Mouse (Mus musculus) large intestine, adult 2 months (tissue): ENCODE results near the gene Fam167b. TPM values are rescaled to one million over a fixed set of nuclear protein-coding genes. Genes with fewer than 3 reads are reported as not detected.

Experiments used
- DNase-seq: peaks from one replicate; pipeline ENCODE4 v3.0.0-alpha.2; 2012; ENCODE audit warnings: low read depth, low spot score
- WGBS: fragments of 180-500 bp; shearing (Covaris S2); methylation state at CpG from one replicate; pipeline ENCODE4 v1.1.7; 2018; 5-methylcytosine and 5-hydroxymethylcytosine counted together
- polyA plus RNA-seq: library from polyadenylated mRNA; depleted of rRNA; stranded (reverse); fragments of >200 nt; gene quantifications from 2 replicates; pipeline ENCODE4 v1.2.3, GENCODE M21; 2012; rRNA removed

Fam167b gene
- polyA plus RNA-seq, result 0.57 and 0.71 TPM in 2 replicates

DNA sequence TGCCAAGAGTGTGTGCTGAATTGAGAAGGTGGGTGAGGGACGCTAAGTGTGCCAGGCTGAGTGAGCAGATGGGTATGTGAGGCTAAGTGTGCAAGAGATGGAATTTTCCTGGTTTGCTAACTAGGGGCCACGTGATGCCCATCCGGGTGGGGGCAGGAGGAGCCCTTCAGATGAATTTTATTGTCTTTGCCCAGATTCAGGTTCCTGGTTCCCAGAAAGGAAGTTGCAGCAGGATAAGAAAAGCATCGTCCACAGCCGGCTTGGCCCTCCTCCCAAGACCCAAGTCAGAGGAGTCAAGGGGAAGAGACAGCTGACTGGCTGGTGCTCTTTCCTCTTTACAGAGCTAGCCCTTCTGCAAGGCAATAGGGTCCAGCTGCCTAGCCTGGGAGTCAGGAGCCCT lies at the start of gene Fam167b:
Fam167b (minus strand) TSS at position 84 of the 400 bp plus-strand sequence.
- no peak for DNase-seq
- 50% methylated on average over 5 of the region's 5 CpGs for WGBS

DNA sequence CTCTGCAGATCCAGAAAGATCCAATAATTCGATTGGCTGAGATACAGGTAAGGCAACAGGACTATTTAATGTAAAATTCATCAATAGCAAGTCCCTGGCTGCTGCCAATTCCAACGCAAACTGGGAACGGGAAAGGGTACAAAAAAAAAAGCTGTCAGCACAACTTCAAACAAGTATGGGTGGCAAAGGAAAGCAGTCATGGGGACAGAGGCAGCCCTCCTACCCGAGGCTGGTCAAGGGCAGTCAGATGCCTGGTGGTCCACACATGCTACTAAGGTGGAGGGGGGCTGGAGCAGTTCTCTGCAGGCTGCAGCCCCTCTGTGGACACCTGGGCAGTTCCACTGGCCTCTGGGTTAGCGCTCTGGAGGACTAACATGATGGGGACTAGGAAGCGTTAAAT lies 47.7 kb upstream of the Fam167b start:
- 82% methylated on average over 6 of the region's 6 CpGs for WGBS

DNA sequence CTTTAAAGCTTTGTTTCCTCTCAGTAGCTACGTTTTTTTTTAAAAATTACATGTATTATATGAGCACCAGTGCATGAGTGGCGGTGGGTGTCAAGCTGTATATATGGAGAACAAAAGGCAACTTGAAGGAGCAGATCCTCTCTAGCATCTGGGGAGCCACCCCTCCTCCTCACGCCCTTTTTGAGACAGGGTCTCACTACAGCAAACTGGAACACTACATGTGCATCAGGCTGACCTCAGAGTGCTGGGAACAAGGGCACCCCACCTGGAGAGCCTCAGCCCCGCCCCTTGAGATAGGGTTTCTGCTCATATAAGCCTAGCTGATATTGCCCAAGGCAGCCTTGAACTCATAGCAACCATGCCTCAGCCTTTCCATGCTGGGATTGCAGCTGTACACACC lies 47.1 kb upstream of the Fam167b start:
- 61% methylated on average over 4 of the region's 4 CpGs for WGBS
- DNase-seq, result no peak

More for the DNA sequence above, 47.7 kb upstream of the Fam167b start:
- DNase-seq, result no peak

DNA sequence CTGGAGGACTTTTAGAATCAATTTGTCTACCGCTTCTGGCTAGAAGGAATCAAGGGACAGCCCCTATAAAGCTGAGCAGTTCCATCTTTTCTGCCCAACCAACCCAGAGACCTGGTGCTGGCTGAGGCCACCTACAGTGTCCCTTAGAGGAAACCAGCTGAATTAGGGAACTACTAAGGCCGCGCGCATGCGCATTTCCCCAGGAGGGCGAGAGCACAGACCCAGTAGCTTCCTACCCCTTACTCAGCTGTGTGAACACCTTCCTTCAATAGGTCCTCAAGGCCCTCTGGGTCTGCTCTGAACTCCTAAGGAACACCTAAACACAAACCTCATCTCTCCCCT lies 46.7 kb upstream of the Fam167b start:
- DNase-seq, result no peak
- WGBS, result 3% methylated on average over 6 of the region's 6 CpGs

DNA sequence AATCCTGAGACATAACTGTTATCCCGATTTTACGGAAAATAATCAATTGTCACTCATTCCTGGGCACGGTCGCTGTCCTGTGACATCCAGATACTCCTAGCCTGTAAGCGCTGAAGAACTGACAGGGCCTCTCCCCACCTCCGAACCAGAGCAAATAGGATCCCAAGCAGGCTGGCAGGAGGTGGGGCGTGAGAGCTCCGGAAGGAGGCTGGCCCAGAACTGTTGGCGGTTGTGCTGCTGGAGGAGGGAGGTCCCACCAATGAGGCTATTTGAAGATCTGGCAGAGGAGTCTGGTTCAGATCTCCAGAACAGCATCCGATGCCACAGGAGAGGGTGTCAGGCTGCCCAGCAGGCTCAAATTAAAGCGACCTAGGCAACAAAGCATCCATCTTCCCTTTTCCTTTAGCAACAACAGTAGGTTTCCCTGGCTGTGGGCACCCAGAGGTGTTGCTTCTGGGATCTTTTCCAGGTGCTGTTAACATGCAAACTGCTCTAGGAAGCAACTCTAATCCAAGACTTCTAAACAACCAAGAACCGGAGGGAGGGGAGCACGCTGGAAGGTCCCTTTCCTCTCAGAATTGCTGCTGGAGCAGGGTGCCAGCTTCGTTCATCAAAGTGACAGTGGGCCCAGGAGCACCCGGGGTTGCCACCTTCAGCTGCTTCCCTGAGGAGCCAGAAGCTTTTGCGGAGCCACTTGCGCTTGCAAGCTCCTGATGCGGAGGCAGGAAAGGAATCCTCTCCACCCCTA lies 46.1 kb upstream of the Fam167b start:
- 3% methylated on average over 18 of the region's 18 CpGs for WGBS
- no peak for DNase-seq

DNA sequence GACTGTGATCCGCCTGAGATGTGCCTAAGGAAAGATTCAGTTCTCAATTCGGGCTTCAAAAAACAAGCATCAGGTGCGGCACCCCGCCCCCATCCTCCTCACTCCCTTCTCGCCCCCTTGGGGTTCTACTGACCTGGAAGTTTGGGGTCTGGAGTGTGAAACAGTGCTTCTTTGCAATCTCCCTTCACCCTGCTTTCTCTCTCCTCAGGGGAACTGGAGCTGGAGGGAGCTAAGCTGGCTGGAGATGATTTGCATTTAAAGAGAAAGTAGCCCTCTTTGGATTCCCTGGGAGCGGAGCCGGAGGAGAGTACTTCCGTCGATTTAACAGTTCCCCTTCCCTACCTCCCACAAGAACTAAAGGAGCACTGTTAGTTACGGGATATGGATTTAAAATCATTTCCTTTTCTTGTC lies 45.3 kb upstream of the Fam167b start, which contains the start of gene Ccdc28b:
Ccdc28b (minus strand) TSS at position 267 of the 411 bp plus-strand sequence.
- under 1% methylated on average over 10 of the region's 10 CpGs for WGBS
- no peak for DNase-seq

DNA sequence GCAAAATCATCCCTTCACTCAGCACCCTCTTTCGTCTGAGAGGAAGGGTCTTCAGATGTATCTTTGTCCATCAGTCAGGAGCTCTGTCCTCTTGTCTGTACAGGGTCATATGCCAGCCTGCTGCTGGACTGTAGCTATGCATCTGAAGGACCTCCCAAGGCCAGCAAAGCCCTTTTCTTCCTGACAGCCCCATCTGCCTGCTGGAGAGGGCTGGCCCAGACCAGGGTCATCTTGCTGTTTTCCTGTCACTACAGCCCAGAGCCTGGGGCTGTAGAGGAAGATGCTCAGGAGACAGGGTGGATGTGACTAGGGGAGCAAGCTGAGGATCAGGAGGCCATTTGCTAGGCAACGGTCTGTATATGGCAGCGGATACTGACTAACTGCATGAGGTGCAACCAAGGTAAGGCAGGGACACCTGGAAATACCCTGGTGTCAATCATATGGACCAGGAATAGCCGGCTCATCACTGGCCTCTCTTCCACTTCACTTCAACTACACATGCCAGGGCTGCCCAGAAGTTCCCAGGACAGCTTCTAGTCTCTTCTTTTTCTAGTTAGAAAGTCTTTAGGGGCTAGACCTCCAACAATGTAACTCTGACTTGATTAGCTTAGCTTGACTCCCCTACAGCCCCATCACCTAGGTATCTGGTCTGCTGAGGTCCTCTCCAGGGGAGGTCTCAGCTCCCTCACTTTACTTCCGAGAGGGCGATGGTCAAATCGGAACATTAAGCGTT lies 44.6 kb upstream of the Fam167b start:
- DNase-seq, result no peak
- WGBS, result 20% methylated on average over 8 of the region's 8 CpGs

DNA sequence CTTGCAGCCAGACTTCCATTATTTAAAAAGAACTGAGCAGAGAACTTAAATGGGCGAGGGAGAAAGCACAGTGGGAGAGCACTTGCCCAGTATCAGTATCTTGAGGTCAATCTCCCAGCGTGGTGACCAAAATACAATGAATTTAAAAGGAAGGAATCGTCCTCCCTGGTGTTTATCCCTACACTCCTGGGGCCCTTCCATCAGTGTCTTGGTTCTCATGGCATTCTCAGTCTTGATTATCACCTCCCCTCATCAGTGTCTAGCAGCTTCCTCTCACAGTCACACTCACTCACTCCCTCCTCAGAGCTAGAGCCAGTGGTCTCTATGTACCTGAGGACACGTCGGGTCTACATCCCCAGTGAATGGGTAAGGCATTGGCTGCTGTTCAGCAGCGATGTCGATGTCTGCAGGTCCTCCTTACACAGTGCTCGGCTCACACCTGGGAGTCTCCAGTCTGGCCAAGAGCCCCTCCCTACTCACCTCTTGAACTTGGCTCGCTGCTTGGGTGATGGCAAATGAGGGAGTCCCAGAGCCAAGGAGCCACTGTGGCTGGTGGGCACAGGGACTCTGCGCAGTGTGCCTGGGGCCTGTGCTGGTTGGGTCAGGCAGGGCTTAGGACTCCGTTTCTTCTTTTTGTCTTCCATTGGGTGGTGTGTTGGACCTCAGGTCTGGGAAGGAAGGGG lies 43.9 kb upstream of the Fam167b start:
- WGBS, result 80% methylated on average over 11 of the region's 11 CpGs

DNA sequence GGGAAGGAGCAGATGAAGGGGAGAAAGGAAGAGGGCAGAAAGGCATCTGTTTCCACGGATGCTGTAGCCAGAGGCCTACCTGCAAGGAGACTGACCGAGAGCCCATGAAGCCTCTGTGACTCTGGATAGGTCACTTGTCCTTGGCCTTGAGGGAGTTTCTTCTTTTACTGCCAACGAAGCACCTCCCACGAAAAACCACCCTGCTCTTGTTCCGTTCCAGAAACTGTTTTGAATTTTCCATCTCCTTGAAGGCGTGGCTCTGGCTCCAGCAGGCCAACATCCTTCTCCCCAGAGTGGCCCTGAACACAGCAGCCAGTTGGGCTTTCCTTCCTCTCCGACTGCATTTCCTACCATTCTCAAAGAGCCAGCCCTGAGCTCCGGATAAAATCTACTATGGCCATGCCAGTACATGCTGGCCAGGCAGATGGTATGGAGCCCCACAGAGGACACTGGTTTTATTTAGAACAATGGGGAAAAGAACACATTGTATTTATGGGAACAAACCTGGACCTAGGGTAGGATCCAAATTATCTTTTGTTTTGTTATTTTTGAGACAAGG lies 43.0 kb upstream of the Fam167b start:
- DNase-seq, result no peak
- WGBS, result 21% methylated on average over 8 of the region's 8 CpGs

More for the DNA sequence above, 43.9 kb upstream of the Fam167b start:
- DNase-seq, result no peak

DNA sequence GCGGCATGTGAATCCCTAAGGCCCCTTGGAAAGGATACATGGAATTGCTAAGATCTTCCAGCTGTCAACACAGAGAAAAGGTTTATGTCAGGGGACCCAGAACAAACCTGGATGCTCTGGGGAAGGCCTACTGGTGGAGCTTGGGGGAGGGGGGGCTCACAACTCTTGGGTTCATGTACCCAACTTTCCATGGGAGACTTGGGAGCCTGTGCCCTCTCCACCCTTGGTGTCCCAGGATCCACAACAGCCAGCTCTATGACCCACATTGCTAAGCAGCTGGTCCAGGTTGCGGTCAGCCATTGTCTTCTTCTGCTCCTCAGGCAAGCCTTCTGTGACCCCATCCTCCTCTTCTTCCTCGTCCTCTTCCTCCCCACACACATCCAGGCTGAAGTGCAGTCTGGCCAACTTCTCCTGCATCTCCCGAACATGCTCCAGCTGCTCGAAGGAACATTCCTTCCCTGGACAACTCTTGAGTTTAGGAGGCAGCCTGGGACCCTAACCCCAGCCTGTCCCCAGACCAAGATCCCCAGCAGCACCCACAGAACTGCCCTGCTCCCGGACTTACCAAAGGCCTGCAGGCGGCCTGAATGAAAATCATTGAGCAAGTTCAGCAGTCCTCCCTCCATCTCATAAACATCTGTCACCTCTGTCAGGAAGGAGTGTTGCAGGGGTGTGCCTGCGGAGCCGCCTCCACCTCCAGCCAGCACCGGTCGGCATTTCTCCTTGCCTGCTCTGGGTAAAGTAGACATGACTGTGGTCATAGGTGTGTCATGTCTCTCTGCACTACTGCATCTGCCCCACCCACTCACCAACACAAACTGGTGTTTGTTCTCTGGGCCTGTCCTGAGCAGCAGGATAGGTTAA lies 42.3 kb upstream of the Fam167b start:
- DNase-seq, result no peak
- 46% methylated on average over 11 of the region's 11 CpGs for WGBS

DNA sequence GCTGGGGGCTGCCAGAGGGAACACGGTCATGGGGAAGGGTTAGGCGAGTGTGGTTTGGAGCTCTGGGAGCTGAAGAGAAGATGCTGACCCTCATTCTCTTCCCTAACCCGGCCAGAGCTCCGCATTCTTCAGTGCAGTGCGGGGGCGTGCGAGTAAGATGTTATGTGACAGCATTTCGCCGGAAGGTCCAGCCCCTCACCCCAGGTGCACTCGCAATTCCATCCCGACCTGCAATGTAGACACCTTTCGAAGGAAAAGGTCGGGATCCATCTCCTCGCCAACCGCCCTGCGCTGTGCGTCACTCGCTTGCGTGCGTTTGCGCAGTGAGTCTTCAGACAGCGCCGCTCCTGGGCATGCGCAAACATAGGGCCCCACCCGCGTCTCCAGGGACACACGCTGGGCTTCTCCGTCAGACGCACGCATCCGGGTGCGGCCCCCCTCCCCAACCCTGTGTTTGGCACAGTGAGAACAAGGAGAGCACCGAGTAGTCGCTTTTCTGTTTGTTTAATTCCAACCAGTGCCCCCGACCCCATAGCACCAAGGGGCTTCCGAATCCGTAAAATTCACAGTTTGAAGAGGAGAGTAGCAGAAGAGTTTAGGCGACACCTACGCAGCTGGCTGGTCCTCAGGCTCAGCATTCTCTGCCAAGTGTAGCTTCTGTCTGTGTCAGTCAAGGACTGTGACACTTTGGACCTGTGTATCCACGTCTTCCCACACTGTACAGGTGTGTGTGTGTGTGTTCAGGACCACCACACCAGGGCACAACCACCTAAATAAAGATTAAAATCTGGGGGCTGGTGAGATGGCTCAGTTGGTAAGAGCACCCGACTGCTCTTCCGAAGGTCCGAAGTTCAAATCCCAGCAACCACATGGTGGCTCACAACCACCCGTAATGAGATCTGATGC lies 40.7 kb upstream of the Fam167b start, which contains the start of gene Iqcc:
Iqcc (minus strand) TSS at position 314 of the 906 bp plus-strand sequence.
- 3% methylated on average over 44 of the region's 44 CpGs for WGBS

DNA sequence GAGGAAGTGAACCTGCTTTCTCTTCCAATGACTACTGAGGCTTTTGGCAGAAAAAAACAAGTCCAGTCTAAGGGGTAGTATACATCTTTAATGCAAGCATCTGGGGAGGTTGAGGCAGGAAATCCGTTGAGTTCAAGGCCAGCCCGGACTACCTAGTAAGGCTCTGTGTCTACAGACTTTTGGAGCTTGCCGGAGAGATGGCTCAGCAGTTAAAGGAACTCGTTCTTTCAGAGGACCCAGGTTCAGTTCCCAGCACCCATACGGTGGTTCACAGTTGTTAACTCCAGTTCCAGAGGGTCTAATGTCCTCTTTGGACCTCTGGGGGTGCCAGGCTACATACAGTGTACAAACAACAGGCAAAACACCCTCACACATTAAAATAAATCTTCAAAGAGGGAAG lies 39.7 kb upstream of the Fam167b start:
- WGBS, result 92% methylated on average over 5 of the region's 5 CpGs
- DNase-seq, result no peak

More for the DNA sequence above, 40.7 kb upstream of the Fam167b start, which contains the start of gene Iqcc:
- no peak for DNase-seq

DNA sequence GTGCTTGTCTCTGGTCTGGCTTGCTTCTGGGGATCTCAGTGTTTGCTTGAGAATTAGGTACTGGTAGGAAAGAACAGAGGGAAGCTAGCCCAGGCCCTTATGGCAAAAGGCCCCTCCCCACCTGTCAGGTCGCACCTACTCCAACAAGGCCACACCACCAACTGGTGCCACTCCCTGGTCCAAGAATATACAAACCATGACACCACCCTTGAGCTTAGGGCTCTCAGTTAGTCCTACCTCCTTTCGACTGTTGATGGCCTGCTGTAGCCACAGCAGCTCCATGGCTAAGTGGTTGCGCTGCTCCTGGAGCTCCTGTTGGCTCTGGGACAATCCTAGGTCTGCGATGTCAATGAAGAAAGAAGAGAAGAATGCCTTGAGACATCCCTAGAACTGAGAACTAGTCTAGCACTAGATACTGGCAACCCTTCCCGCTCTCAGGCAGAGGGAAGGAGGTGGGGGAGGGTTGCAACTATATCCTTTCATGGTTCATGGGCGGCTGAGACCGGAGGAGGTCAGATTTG lies 38.8 kb upstream of the Fam167b start:
- 90% methylated on average over 7 of the region's 7 CpGs for WGBS
- no peak for DNase-seq

DNA sequence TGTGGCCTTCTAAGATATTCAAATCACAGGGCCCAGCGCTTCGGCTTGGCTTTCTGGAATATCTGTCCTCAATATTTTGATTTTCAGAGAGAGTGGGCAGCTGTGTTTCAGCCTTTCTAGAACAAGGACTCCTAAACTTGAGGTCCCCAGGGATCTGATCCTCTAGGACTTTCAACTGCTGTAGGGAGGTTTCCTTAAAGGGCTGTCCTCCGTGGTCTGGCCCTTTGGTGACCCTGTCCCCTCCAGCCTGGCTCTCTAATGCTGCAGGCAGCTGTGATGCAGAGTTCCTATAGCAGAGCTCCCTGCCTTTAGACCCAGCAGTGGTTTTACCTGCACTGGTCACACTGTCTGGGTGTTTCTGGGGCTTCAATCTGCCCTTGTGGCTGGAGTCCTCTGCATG lies 38.3 kb upstream of the Fam167b start:
- 85% methylated on average over 3 of the region's 3 CpGs for WGBS
- DNase-seq, result no peak

DNA sequence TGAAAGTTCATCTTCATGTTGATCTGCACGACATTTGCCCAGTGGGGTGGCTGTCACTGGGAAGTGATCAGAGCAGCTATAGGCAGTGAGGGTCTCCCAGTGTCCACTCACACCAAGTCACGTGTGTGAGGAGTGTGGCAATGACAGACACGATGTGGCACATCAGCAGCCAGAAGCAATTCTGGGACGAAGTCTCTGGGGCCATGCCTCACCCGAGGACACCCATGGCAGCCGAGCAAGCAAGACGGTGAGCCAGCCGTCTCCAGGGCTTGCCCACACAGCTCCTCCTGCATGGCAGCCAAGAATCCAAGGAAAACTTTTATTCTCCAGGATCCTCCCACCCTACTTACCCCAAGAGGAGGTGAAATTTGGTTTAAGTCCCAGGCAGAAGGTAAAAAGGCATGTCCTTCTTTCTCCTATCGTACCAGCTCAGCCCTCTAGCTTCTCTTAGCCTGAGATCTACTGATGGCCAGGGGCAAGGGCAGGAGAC lies 37.5 kb upstream of the Fam167b start:
- no peak for DNase-seq
- 88% methylated on average over 9 of the region's 9 CpGs for WGBS

DNA sequence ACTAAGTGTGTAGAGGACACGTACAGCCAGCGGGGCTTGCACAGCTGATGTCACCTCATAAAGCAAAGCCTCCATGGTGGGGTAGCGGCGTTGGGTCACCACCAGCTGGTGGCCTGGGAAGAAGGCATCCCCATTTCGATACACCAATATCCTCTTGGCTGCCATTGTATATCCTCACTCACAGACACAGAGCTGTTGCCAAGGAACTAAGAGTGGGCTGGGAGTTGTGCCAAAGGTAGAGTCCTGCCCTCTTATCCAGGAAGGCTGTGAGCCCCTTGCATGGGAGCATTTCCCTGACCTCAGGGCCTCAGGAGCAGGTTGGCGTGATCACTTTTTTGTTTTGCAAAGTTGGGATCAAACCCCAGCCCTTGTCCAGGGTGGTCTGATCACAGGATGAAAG lies 35.7 kb upstream of the Fam167b start, which contains the start of gene Dcdc2b:
Dcdc2b (minus strand) TSS at position 165 of the 400 bp plus-strand sequence.
- 72% methylated on average over 6 of the region's 6 CpGs for WGBS
- DNase-seq, result no peak

DNA sequence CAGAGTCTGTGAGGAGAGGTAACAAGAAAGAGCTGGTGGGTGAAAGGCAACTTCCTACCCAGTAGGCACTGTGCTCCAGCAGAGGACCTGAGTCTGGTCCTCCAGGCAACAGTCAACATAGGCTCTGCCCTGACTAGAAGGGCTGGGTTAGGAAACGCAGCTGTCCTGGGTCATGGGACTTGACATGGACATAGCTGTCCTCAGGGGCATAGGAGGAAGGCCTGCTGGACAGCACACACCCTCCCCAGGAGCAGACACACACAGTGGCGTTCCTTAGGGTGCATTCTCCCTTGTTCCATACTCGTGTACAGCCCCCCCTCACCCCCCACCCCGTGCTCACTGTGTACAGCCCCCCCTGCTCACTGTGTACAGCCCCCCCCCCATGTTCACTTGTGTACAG lies 32.1 kb upstream of the Fam167b start:
- 60% methylated on average over 4 of the region's 4 CpGs for WGBS
- DNase-seq, result no peak

DNA sequence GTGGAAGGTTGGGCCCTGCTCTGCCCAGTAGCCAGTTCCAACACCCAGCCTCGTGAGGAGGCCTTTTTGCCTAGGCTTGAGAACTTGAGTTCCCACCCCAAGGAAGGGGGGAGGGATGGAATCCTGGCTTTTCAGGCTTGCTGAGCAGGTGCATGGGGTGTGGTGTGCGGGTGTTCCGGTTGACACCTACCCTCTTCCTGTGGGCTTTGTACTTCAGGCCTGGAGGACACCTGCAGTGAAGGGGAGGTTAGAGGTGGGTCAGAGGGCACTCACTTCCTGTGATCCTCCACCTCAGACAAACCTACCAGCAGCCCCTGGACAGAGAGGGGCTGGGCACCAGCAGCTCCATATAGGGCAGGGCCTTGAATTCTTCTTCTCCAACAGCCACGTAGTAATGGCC lies 31.7 kb upstream of the Fam167b start:
- no peak for DNase-seq
- 54% methylated on average over 4 of the region's 4 CpGs for WGBS
